Mouse (Mus musculus) ES-E14 (cell line): ENCODE data around the gene Hamp2. TPM values are rescaled to one million over a fixed set of nuclear protein-coding genes. Genes with fewer than 3 reads are reported as not detected.
"Not testable (repeated sequence)": the region's sequence is repeated elsewhere in the genome, so short reads cannot be mapped to it uniquely, and the experiment has no call there.

Experiments
- DNase-seq: peaks from one replicate; pipeline ENCODE4 v3.0.0-alpha.2; 2013; ENCODE audit warnings: low read depth, low spot score
- H3K27ac ChIP-seq: 2 replicates; pipeline ENCODE4 v1.5.1; 2012; ENCODE audit warnings: low read depth, mild to moderate bottlenecking, low read length, moderate library complexity, mixed read lengths; ENCODE audit not compliant: poor library complexity, insufficient read depth, severe bottlenecking
- H3K36me3 ChIP-seq: 2 replicates; pipeline ENCODE4 v1.6.1; 2012; ENCODE audit warnings: mild to moderate bottlenecking, low read length, moderate library complexity, mixed read lengths; ENCODE audit not compliant: control insufficient read depth, poor library complexity, insufficient read depth, severe bottlenecking
- H3K4me1 ChIP-seq, 2 experiments: fragments of 150-350 bp in 1 of 2; sonication (generic) in 1 of 2; 2 replicates each; pipeline ENCODE4 v1.6.1; 2012; ENCODE audit warnings: low read length in 2 of 2, mild to moderate bottlenecking in 1 of 2, mixed read lengths in 1 of 2; ENCODE audit not compliant: control insufficient read depth in 2 of 2, insufficient read depth in 2 of 2, poor library complexity in 1 of 2
- H3K4me3 ChIP-seq, 2 experiments: fragments of 150-350 bp in 1 of 2; sonication (generic) in 1 of 2; 2 replicates each; pipeline ENCODE4 v1.5.1; 2012; ENCODE audit warnings: low read length in 2 of 2, low read depth in 1 of 2, mild to moderate bottlenecking in 1 of 2, mixed read lengths in 1 of 2; ENCODE audit not compliant: insufficient read depth in 1 of 2, poor library complexity in 1 of 2, severe bottlenecking in 1 of 2
- H3K9ac ChIP-seq: 2 replicates; pipeline ENCODE4 v1.6.1; 2012; ENCODE audit warnings: low read depth, mild to moderate bottlenecking, low read length, mixed read lengths; ENCODE audit not compliant: poor library complexity, insufficient read depth, severe bottlenecking
- H3K9me3 ChIP-seq: fragments of 150-350 bp; sonication (generic); 2 replicates; pipeline ENCODE4 v1.6.1; 2012; ENCODE audit warnings: low read depth, mild to moderate bottlenecking, low read length; ENCODE audit not compliant: control insufficient read depth, insufficient read depth
- CHD2 ChIP-seq: IDR thresholded peaks from 2 replicates; pipeline ENCODE4 v1.6.1; 2014; ENCODE audit warnings: mild to moderate bottlenecking, low read depth, low read length, inconsistent platforms
- HCFC1 ChIP-seq: IDR thresholded peaks from 2 replicates; pipeline ENCODE4 v1.6.1; 2012; ENCODE audit warnings: low read length, inconsistent platforms, borderline replicate concordance; ENCODE audit not compliant: insufficient read depth
- MAFK ChIP-seq: IDR thresholded peaks from 2 replicates; pipeline ENCODE4 v1.6.1; 2014; ENCODE audit warnings: mild to moderate bottlenecking, low read depth, low read length, inconsistent platforms; ENCODE audit not compliant: insufficient read depth
- ZC3H11A ChIP-seq: IDR thresholded peaks from 2 replicates; pipeline ENCODE4 v1.6.1; 2012; ENCODE audit warnings: low read depth, mild to moderate bottlenecking, inconsistent platforms, low read length, borderline replicate concordance
- ZNF384 ChIP-seq: IDR thresholded peaks from 2 replicates; pipeline ENCODE4 v1.6.1; 2012; ENCODE audit warnings: low read depth, low read length, inconsistent platforms
- in situ Hi-C, 2 experiments: fragments of 600-800 bp; cut with MboI; formaldehyde crosslinking; loops; one replicate each; pipeline ENCODE4 v1.15.1; 2025; ENCODE audit warnings: low sequenced_read_pairs in 2 of 2, inconsistent platforms in 1 of 2; ENCODE audit not compliant: unreplicated experiment in 2 of 2
- total RNA-seq: library from RNA; depleted of rRNA; stranded (reverse); fragments of 300-350 nt; gene quantifications from 2 replicates; pipeline ENCODE4 v1.2.3, GENCODE M21; 2012; rRNA removed

Hamp2 gene
- not detected in 2 replicates for total RNA-seq

- in situ Hi-C loops, DNase-seq, H3K9me3 ChIP-seq, H3K4me3 ChIP-seq, H3K27ac ChIP-seq, H3K36me3 ChIP-seq, H3K9ac ChIP-seq, H3K4me1 ChIP-seq: not testable (repeated sequence)
Measured at GRCm38 (mm10) chr7:30924581-30924980, at the start of gene Hamp2. TSS of gene Hamp2 (minus strand) at chr7:30924681.

DNA sequence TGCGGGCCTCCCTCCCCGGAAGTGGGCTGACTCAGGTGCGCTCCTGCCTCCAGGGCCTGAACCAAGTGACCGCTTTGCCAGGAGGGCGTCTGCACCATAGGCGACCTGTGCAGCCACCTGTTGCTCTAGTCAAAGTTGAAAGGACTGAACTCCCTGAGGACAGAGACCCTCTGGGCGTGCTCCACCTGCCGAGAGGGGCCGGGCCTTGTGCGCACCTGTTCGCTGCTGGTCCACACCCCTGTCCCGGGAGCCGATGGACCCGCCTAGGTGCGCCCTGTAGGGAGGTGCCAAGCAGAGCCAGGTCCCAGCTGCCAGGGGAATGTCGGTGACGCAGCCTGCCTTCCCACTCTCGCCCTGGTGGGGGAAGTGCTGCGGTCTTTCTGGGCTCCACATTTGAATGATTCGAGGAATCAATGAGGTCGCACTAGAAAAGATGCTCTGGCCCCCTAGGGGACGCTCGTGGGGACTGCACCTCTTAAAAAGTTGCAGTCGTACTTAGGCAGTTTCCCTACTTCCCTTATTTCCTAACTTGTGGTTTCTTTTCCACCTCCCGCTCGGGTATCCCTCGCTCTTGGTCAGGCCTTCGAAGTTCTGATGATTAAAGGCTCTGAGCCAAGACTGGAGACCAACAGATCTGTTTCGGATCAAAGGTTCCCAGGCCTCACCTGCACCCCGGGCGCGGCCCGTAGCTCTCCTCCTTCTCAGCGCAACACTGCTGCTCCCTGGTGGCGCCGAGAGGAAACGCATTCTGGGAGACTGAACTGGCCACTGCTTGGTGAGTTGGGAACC is 49.2 kb upstream of the Hamp2 start, which contains the start of gene Fam187b:
Fam187b (plus strand) TSS at position 290 of the 789 bp plus-strand sequence.
- peaks cover 0 to 5% of the 10 kb centered on the region in 2 experiments; a peak in 1 of 4 replicates for H3K4me1 ChIP-seq
- TF ChIP-seq ZC3H11A (peak; percentile 28; the same call in 1 of the 2 replicates), HCFC1 (peak; percentile 54; the same call in 1 of the 2 replicates), CHD2 (no peak)
- in situ Hi-C loops, result loop anchor here in 1 of 2 experiments (10.0 kb wide), 1 partner anchor 159 kb away; no protein-coding TSS in a partner anchor
- peak within 1 kb of the TSS; percentile 81 for H3K27ac ChIP-seq
- H3K9ac ChIP-seq, result peak within 1 kb of the TSS; percentile 84
- peak; percentile 91 for DNase-seq
- peak within 1 kb of the TSS; percentile 75 to 79 for H3K4me3 ChIP-seq
- no peaks in the 10 kb centered on the region for H3K9me3 ChIP-seq
- peaks cover 13% of the 10 kb centered on the region; the same call in 1 of the 2 replicates for H3K36me3 ChIP-seq

- peak within 1 kb of the TSS; percentile 84 for H3K9ac ChIP-seq
- H3K9me3 ChIP-seq, result no peaks in the 10 kb centered on the region
- peaks cover 0 to 5% of the 10 kb centered on the region in 2 experiments; a peak in 1 of 4 replicates for H3K4me1 ChIP-seq
- TF ChIP-seq ZC3H11A, result no peak
- TF ChIP-seq HCFC1, result no peak
- no peak for TF ChIP-seq MAFK
- no peak for TF ChIP-seq ZNF384
- no peak for TF ChIP-seq CHD2
- peaks cover 16% of the 10 kb centered on the region; the same call in 1 of the 2 replicates for H3K36me3 ChIP-seq
- H3K4me3 ChIP-seq, result peak within 1 kb of the TSS; percentile 75 to 79
- no peak for DNase-seq
- in situ Hi-C loops, result loop anchor here in 1 of 2 experiments (10.0 kb wide), 1 partner anchor 158 kb away; no protein-coding TSS in a partner anchor
- H3K27ac ChIP-seq, result peak within 1 kb of the TSS; percentile 81
Measured at GRCm38 (mm10) chr7:30973251-30973500, 48.7 kb upstream of the Hamp2 start, which contains the start of gene Lsr. TSS of gene Lsr (minus strand) at chr7:30973464.

DNA sequence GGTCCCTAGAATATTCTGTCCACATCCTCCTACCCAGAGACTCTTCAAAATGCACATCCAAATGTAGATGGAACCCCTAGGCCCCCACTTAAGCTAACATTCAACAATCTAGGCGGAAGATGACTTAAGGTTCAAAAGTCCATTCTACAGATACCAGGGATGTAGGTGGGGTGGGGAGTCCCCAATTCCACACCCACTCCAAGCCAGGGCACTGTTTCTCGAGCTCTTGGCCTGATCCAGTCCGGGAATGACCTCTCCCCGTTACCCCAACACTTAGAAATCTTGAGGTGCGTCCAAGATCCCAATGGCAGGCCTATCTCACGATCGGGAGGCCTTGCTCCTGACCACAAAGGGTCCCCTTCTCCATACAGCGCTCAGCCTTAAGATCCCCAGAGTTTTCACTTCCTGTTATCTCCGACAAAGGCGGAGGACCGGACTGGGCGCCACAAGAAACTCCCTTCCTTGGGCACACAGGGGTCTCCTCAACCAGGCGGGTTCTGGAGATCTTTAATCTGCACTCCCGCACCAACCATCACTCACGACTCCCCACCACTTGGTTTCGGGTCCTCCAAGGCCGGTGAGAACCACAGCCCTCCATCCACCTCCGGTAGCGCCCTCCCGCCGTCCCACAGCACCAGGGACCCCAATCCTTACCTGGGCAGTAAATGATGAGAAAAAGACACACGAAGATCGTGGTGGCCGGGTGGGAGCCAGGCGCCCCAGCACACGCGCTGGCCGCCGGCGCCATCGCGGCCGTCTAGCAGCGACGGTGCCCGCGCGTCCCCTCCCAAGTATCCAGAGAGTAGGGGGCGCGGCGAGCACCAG is 48.2 kb upstream of the Hamp2 start:
- TF ChIP-seq ZC3H11A (no peak), HCFC1 (no peak), MAFK (no peak), ZNF384 (no peak), CHD2 (no peak)
- peaks cover 0 to 5% of the 10 kb centered on the region in 2 experiments; a peak in 1 of 4 replicates for H3K4me1 ChIP-seq
- in situ Hi-C loops, result loop anchor here in 1 of 2 experiments (10.0 kb wide), 1 partner anchor 158 kb away; no protein-coding TSS in a partner anchor
- no peak for DNase-seq
- H3K9me3 ChIP-seq, result no peaks in the 10 kb centered on the region
- H3K9ac ChIP-seq, result peak overlapping the region; percentile 84
- peak overlapping the region; percentile 75 to 79 for H3K4me3 ChIP-seq
- peak overlapping the region; percentile 17; the same call in 1 of the 2 replicates for H3K27ac ChIP-seq
- peaks cover 18% of the 10 kb centered on the region; the same call in 1 of the 2 replicates for H3K36me3 ChIP-seq
